In genomic region chrX:103460056-103460455, GRCm38 (mm10) we compare ENCODE assay signal across 16 mouse cellular contexts. TPM values are rescaled to one million over a fixed set of nuclear protein-coding genes. Genes with fewer than 3 reads are reported as not detected.
A peak's percentile ranks its signal among the peaks of the same experiment; 100 is the strongest.
DNase-seq lines count a peak whose midpoint lies in the region; ATAC-seq lines count a peak whose summit lies in the region.
"Had no signal": no experiment of that assay in that cellular context is flagged by ENCODE, and none has a peak within 500 bp of the region (broad histone marks: within the 10 kb centered on the region; RNA-seq: fewer than 3 reads in every experiment).

No protein-coding gene starts in this region.

- no peak overlapping the region for H3K4me3 ChIP-seq in midbrain, embryonic 14.5 days (replicated peaks; ENCODE audit: low read depth, low read length)
- no peak overlapping the region for H3K4me3 ChIP-seq in midbrain, embryonic 16.5 days (ENCODE audit: low read depth, low read length)
- H3K4me3 ChIP-seq in forebrain, embryonic 15.5 days, result no peak overlapping the region
- H3K4me3 ChIP-seq: erythroblast, embryonic 14.5 days; hindbrain, embryonic 10.5 days; limb, embryonic 13.5 days; midbrain, embryonic 13.5 days had no signal

- H3K36me3 ChIP-seq in midbrain, embryonic 14.5 days (ENCODE audit: control insufficient read depth, insufficient read depth, low read length), result no peaks in the 10 kb centered on the region
- no peaks in the 10 kb centered on the region for H3K36me3 ChIP-seq in midbrain, embryonic 16.5 days (ENCODE audit: control insufficient read depth, insufficient read depth, low read length)
- H3K36me3 ChIP-seq in forebrain, embryonic 15.5 days, result no peaks in the 10 kb centered on the region
- H3K36me3 ChIP-seq: hindbrain, embryonic 10.5 days; limb, embryonic 13.5 days; midbrain, embryonic 13.5 days had no signal

- 66% methylated on average over 5 of the region's 5 CpGs for WGBS in midbrain, embryonic 14.5 days
- 71% methylated on average over 5 of the region's 5 CpGs for WGBS in midbrain, embryonic 16.5 days
- WGBS in forebrain, embryonic 15.5 days, result 70% methylated on average over 5 of the region's 5 CpGs

- DNase-seq in CD4-positive, CD25-positive, alpha-beta regulatory T cell, adult 2 months (ENCODE audit: low read depth, low spot score), result peak; percentile 18
- DNase-seq in kidney, adult 18-20 months, result peak; percentile 17
- no peak for DNase-seq in kidney, adult 11 months
- DNase-seq in midbrain, embryonic 14.5 days, result peak; percentile 6
- DNase-seq: cerebellum, postnatal 36 days; spleen, adult 18-20 months; thymus, adult 18-20 months had no signal

- no peak overlapping the region for H3K27ac ChIP-seq in midbrain, embryonic 14.5 days (replicated peaks; ENCODE audit: low read depth, low read length)
- H3K27ac ChIP-seq in midbrain, embryonic 16.5 days (ENCODE audit: low read length), result no peak overlapping the region
- no peak overlapping the region for H3K27ac ChIP-seq in forebrain, embryonic 15.5 days (replicated peaks)
- H3K27ac ChIP-seq: hindbrain, embryonic 10.5 days; limb, embryonic 13.5 days; midbrain, embryonic 13.5 days had no signal

- no peak for ATAC-seq in CD4-positive, CD25-positive, alpha-beta regulatory T cell, adult 4 months
- ATAC-seq in midbrain, embryonic 14.5 days (ENCODE audit: low FRiP score, low TSS enrichment), result no peak
- no peak for ATAC-seq in midbrain, embryonic 16.5 days
- peak; percentile 44; the same call in 1 of the 2 replicates for ATAC-seq in megakaryocyte progenitor cell, adult 5-6 weeks (replicated peaks; ENCODE audit: poor library complexity)
- ATAC-seq in forebrain, embryonic 15.5 days (replicated peaks), result no peak
- ATAC-seq: midbrain, embryonic 13.5 days had no signal

- H3K4me2 ChIP-seq in midbrain, embryonic 14.5 days (ENCODE audit: low read length), result no peak overlapping the region
- no peak overlapping the region for H3K4me2 ChIP-seq in midbrain, embryonic 16.5 days (ENCODE audit: low read length)
- H3K4me2 ChIP-seq in forebrain, embryonic 15.5 days (replicated peaks), result no peak overlapping the region
- H3K4me2 ChIP-seq: limb, embryonic 13.5 days; midbrain, embryonic 13.5 days had no signal

- no peaks in the 10 kb centered on the region for H3K9me3 ChIP-seq in midbrain, embryonic 14.5 days (ENCODE audit: control insufficient read depth, low read length)
- H3K9me3 ChIP-seq in midbrain, embryonic 16.5 days (replicated peaks; ENCODE audit: control insufficient read depth, low read length, poor library complexity, severe bottlenecking), result no peaks in the 10 kb centered on the region
- H3K9me3 ChIP-seq in forebrain, embryonic 15.5 days, result no peaks in the 10 kb centered on the region
- H3K9me3 ChIP-seq: hindbrain, embryonic 10.5 days; limb, embryonic 13.5 days; midbrain, embryonic 13.5 days had no signal

- no peaks in the 10 kb centered on the region for H3K4me1 ChIP-seq in midbrain, embryonic 14.5 days (ENCODE audit: control insufficient read depth, insufficient read depth, low read length)
- no peaks in the 10 kb centered on the region for H3K4me1 ChIP-seq in midbrain, embryonic 16.5 days (ENCODE audit: control insufficient read depth, insufficient read depth, low read length)
- no peaks in the 10 kb centered on the region for H3K4me1 ChIP-seq in forebrain, embryonic 15.5 days
- H3K4me1 ChIP-seq: hindbrain, embryonic 10.5 days; limb, embryonic 13.5 days; midbrain, embryonic 13.5 days had no signal

- H3K9ac ChIP-seq in midbrain, embryonic 14.5 days (replicated peaks; ENCODE audit: low read length), result no peak overlapping the region
- no peak overlapping the region for H3K9ac ChIP-seq in midbrain, embryonic 16.5 days (ENCODE audit: low read depth, low read length)
- no peak overlapping the region for H3K9ac ChIP-seq in forebrain, embryonic 15.5 days (replicated peaks)
- H3K9ac ChIP-seq: limb, embryonic 13.5 days; midbrain, embryonic 13.5 days had no signal

- H3K27me3 ChIP-seq in midbrain, embryonic 14.5 days (ENCODE audit: control insufficient read depth, insufficient read depth, low read length), result no peaks in the 10 kb centered on the region
- H3K27me3 ChIP-seq in midbrain, embryonic 16.5 days (ENCODE audit: control insufficient read depth, insufficient read depth, low read depth, low read length), result no peaks in the 10 kb centered on the region
- no peaks in the 10 kb centered on the region for H3K27me3 ChIP-seq in forebrain, embryonic 15.5 days
- H3K27me3 ChIP-seq: limb, embryonic 13.5 days; midbrain, embryonic 13.5 days had no signal

RNA-seq across cellular contexts. Expression of gene Gm26992, which starts 38.2 kb away (rescaled TPM):
- not detected for polyA plus RNA-seq in CD4-positive, CD25-positive, alpha-beta regulatory T cell, adult 4 months (2017; shearing (Covaris generic))
- polyA plus RNA-seq in midbrain, embryonic 14.5 days (2014; fragmentation: Nextera tagmentation; extraction: Ambion mirVana), result not detected in 2 replicates
- polyA plus RNA-seq in midbrain, embryonic 16.5 days (2015; fragmentation: Nextera tagmentation; extraction: Ambion mirVana), result not detected in 2 replicates
- 3.1 TPM in 1 of 2 replicates, not detected in the other for total RNA-seq in megakaryocyte progenitor cell, adult 5-6 weeks (2015)
- total RNA-seq in megakaryocyte progenitor cell, adult 5-6 weeks (2017), result not detected in 2 replicates
- not detected in 2 replicates for polyA plus RNA-seq in forebrain, embryonic 15.5 days (2015; fragmentation: Nextera tagmentation; extraction: Ambion mirVana)
- total RNA-seq: gastrocnemius, postnatal 4 days had no signal
- polyA plus RNA-seq: erythroblast, embryonic 14.5 days; hindbrain, embryonic 10.5 days; limb, embryonic 13.5 days; midbrain, embryonic 13.5 days had no signal

RNA-seq across cellular contexts. Expression of gene Tsx, which starts 45.8 kb away (rescaled TPM):
- under 1 TPM; 0.67 to 0.87 TPM for polyA plus RNA-seq in CD4-positive, CD25-positive, alpha-beta regulatory T cell, adult 4 months (2017; shearing (Covaris generic))
- polyA plus RNA-seq in midbrain, embryonic 14.5 days (2014; fragmentation: Nextera tagmentation; extraction: Ambion mirVana), result 0.37 and 0.47 TPM in 2 replicates
- polyA plus RNA-seq in midbrain, embryonic 16.5 days (2015; fragmentation: Nextera tagmentation; extraction: Ambion mirVana), result not detected in 2 replicates
- total RNA-seq in megakaryocyte progenitor cell, adult 5-6 weeks (2015), result not detected in 2 replicates
- total RNA-seq in megakaryocyte progenitor cell, adult 5-6 weeks (2017), result not detected in 2 replicates
- 0.47 and 0.73 TPM in 2 replicates for polyA plus RNA-seq in forebrain, embryonic 15.5 days (2015; fragmentation: Nextera tagmentation; extraction: Ambion mirVana)
- polyA plus RNA-seq: erythroblast, embryonic 14.5 days; hindbrain, embryonic 10.5 days had no signal
